Mouse (Mus musculus) kidney, postnatal 25 days (tissue): ENCODE data around the gene Lmo7.
A peak's percentile ranks its signal among the peaks of the same experiment; 100 is the strongest.

Source experiments
- DNase-seq, 2 experiments: peaks; one replicate each; pipeline ENCODE4 v3.0.0; 2021; ENCODE audit warnings: mixed read lengths in 2 of 2

The Lmo7 gene

DNA sequence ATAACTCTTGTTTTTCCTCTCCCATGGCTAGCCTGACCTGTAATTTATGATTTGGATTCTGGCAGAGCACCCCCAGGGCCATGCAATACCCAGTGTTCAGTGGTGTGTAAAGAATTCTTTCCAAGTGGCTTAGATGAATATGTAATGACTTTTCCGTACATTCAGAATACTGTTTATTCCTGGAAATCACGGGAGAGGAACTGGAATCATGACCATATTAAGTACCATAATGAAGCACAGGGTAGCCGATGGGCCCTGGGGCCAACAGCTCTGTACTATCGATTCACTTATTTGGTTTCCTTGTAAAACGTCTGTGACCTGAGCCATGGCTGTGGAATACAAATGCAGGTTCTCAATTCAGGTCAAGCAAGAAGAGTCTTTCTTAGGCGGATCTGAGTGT, 221.3 kb downstream of the Lmo7 start:
- peak; percentile 55 to 70 for DNase-seq

DNA sequence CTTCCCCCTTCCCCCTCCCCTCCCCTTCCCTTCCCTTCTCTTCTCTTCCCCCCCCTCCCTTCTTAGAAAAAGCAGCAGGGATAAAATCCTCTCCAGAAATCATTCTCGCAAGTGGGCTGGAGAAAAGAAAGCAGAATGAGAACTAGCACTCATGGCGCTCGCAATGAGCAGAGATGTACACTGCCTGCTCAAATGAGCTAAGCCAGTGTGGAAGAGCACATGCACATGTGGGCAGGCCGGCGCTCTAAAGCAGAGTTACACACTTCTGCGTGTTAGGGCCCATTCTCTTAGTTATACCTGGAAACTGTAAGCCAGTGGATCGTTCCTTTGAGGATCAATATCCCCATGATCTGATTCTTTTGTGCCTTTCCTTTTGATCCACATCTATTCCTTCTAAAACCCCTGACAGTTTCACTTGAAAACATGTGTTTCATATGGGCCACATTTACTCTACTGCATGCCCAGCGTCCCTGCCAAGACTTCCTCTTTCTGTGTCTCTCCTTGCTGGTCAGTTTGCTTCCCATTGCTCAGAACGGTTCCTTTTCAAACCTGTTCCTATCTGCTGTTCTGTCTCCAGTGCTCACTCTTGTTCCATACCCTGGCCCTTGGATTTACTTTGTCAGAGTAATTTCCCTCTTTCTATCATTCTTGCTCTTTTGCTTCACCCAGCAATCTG, 224.2 kb downstream of the Lmo7 start:
- DNase-seq, result no peak

DNA sequence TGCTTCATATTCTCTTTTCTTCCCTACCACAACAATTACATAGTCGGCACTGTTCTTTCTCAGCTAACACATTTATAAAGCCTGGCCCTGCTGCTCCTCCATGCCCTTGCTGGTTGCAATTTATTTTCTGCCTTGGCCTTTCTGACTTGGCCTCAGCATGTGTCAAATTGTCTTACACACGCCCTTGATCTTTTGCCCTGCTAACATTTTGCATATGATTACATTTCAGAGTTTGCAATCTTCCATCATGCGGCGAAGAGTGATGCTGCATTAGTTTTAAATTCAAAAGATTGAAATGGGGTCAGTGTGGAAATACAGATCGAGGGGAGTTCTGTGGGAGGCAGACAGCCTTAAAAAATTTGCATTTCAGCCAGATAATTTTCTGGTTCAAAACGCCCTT, 234.6 kb downstream of the Lmo7 start:
- no peak for DNase-seq

DNA sequence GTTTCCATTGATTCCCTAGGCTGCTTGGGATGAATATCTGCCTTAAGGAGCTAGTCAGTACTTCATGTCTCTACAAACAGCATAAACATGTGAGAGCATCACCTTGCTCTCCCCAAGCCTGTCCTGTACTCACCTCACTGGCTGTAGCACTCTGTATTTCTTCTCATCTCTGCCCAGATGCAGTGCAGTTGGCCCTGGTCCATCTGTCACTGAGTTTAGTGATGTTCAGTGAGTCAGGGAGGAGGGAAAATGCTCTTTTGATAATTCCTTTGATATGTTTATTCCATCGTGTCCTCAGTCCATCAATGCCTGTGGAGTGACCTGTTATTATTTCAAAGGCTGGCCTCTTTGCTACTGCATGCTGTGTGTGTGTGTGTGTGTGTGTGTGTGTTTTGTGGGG, 235.2 kb downstream of the Lmo7 start:
- no peak for DNase-seq

DNA sequence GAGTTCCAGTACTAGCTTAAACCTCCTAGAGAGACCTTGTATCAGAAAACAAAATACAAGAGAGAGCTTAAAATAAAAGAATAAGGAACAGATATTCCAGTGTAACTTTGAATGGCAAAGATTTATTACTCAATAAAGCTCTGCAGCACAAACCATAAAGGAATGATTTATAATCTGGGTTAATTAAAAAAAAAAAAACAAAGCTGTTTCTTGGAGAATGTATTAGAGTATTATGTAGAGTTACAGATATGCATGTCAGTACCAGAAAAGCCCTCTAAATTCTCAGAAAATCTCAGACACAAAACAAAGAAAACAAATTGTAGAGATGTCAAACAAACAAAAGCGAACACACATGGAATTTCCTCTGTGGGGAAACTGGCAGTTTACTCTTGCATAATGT, 243.0 kb downstream of the Lmo7 start:
- DNase-seq, result no peak

DNA sequence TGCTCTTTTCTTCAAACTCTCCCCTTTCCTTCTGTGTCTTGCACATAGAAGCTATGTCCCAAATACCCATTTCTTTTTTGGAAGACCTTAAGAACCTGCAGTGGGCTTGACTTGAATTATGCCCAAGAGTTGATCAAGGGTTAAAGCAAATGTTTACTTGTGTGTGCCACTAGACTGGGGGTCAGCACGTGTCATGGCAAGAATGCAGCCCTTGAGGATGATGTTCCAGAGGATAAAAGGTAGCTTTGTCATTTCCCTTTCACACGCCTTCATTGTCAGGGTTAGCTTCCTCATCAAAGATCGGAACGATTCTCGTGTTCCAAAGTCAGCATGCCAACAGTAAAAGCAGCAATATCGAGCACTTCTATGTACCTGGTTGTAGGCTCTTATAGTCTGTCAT, 243.4 kb downstream of the Lmo7 start:
- DNase-seq, result no peak

DNA sequence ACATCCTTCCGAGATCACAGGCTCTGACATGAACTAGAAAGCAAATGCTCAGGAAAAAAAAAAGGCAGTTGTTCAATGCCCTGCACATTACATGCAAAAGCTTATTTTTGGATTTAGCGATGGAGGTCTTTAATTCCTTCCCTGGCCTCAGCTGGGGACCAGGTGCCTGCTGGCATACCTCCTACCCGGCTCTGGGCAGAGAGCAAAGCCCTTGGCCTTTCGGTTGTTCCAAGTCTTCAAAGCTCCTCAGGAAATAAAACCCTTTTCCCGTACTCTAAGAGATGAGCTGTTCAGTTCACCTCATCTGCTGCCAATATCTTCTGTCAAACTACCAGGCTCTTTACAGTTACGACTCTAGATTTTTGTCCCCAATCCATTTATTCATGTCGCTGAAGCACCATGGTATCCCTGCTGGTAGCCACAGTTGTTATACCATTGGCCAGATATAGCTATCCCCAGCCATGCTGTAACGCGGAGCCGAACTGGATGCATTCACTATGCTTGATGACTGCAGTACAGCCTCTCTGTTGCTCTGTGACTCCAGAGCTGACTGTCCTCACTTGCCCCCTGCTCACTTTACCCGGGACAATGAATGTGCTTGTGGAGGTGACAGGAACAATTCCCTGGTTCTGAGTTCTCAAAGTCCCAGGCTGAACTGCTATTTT, 246.4 kb downstream of the Lmo7 start:
- DNase-seq, result no peak
